Mouse (Mus musculus): ENCODE measurements around the gene Pkdrej.

DNA sequence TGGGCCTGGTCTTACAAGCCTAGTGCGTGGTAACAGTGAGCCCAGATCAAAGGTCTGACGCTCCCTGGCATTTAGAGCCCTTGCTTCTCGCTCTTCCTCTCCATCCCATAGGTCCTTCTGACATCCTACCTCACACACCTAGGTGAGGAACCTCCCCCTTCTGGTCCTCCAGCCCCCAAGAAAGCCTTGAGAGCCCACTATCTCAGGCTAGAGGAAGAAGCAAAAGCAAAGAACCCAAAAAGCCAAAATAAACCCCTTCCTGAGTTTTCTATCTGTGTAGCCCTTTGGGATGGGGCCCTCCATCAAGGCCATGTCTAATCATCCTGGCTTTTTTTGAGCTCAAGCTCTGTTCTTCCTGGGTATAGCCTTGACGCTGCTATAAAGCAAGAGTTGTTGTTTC, 33.5 kb downstream of the Pkdrej start:
- TF ChIP-seq CTCF (IDR thresholded peaks at IDR 0.05; ENCODE audit: extremely low read depth, insufficient read length, insufficient replicate concordance, low read depth, low read length) (no peak), POLR2A (IDR thresholded peaks at IDR 0.05; ENCODE audit: low read depth, low read length) (no peak)

Data from small intestine, adult 2 months (tissue).